Mouse (Mus musculus): ENCODE measurements at regions not wholly inside any gene's neighbourhood (a gene's known extent, or its start where the extent isn't known, plus 50 kb on each side); places are given as distances from the start of the nearest gene placed in this dataset.

DNA sequence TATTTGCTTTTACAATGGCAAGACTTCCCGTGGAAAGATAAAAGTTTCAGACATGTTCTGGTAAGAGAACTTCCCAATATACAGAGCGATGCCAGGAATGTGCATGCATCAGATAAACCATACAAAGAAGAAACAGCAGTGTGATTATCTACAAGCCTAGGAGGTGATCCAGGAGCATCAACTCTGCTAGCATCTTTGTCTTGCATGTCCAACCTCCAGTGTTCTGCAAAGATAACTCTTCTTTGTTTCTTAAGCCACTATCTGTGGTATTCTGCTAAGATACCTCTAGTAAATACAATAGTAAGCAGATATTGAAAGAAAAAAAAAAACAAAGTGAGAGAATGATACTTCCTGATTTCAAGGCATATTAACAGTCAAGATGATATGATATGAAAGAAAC is 714.4 kb downstream of the Pdcd6ip start:
- no peak for TF ChIP-seq CTCF (conservative IDR thresholded peaks at IDR 0.05; ENCODE audit: low read length)
- no peak for TF ChIP-seq POU5F1 (IDR thresholded peaks at IDR 0.05; ENCODE audit: borderline replicate concordance, low read length)
- no peak for TF ChIP-seq NANOG (IDR thresholded peaks at IDR 0.05; ENCODE audit: borderline replicate concordance, low read length)

Measured in E14TG2a.4 (cell line).